Mouse (Mus musculus): Measurements from ENCODE around the gene Olfr90.

Olfr90 gene

DNA sequence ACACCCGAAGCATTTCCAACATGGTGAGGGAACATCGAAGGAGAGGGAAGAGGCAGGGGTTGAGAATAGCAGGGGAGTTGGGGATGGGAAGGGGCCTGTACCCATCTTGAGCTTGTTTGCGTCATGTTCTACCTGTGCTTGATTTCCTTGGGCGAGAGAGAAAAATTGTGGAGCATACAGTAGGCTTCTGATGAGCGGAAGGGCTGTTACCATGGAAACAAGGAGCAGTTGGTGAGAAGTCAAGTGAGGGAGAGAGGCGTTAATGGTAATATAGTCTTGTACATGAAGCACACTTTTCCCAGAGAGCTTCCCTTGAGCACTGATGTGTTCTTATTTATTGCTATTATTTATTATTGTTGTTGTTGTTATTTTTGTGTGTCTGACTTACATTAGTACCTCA lies 31.3 kb downstream of the Olfr90 start:
- DNase-seq = no peak

- DNase-seq = no peak
Measured at GRCm38 (mm10) chr17:37051745-37052144, 36.6 kb downstream of the Olfr90 start.

GRCm38 (mm10) chr17:37050876-37051275 lies 37.4 kb downstream of the Olfr90 start:
- DNase-seq = no peak

DNA sequence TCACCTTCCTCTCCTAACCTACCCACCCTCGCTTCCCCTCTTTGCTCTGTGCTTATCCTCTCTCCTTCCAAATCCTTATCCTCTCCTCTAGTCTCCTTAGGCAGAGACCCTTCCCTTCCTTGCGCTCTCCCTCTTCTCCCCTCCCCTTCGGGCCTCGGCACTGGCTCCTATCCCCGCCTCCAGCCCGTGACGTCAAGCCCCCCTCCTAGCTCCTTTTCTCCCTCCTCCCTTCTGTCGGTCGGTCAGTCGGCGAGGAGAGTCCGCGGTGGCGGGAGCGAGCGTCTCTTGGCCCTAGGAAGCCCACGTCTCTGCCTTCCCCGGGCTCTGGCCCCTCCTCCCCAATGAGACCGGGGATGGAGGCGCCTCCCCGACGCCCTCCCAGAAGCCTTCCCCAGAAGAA lies 37.9 kb downstream of the Olfr90 start:
- DNase-seq = peak; percentile 92 to 96

GRCm38 (mm10) chr17:37049570-37050310 lies 38.6 kb downstream of the Olfr90 start:
- peak; percentile 91 to 92 for DNase-seq

DNA sequence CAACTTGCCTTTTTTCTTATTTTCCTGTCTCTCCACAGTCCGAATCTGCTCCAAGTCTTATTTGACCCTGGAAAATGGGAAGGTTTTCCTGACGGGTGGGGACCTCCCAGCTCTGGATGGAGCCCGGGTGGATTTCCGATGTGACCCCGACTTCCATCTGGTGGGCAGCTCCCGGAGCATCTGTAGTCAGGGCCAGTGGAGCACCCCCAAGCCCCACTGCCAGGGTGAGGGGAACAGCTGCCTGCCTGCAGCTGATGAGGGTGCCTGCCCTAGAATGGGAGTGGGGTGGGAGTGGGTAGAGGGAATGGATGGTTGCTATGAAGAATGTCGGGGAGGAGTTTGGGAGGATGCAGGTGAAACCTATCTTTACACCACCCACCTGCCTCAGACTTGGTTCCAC lies 39.9 kb downstream of the Olfr90 start:
- DNase-seq = peak; percentile 27 to 33

DNA sequence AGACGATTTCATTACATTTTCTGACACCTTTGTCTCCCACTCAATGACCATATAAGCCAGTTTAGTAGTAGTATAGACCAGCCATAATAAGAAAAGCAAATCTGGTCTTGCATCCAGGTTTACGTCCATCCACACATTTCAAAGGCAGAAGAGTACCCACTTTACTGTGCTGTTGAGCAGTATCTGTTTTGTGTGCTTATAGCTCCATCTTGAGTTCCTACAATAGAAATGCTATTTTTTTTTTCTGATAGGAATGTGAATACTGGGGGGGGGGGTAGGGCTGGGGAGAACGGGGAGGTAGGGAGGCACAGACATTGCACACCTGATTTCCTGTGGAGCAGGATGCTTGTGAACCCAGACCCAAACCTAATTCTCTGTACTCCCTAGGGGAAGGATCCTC lies 40.3 kb downstream of the Olfr90 start:
- DNase-seq = peak in 1 of 2 experiments; percentile 32

DNA sequence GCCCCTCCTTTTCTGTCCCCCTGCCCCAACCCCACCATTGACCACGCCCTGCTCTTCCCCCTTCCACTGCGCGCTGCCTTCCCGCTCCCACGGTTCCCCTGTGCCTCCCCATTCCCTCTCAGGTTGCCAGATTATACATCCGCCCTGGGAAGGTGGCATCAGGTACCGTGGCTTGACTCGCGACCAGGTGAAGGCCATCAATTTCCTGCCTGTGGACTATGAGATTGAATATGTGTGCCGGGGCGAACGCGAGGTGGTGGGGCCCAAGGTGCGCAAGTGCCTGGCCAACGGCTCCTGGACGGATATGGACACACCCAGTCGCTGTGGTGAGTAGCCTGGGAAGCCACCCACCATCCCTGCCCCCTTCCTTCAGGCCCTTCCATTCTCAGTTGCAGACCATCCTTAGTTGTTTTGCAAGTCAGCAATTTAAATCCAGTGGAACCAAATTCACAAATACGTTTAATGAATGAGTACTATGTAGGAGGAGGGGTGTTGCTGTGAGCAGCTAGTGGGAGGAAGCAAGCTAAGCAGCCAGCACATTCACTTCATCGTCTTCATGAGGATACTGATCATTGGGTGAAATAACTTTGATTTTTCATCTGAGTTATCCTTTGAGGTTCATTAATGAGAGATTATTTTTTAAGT lies 40.8 kb downstream of the Olfr90 start:
- peak; percentile 29 to 44 for DNase-seq

GRCm38 (mm10) chr17:37046312-37047112 lies 41.8 kb downstream of the Olfr90 start:
- DNase-seq = peak; percentile 78 to 81

- DNase-seq = peak; percentile 91 to 92
Measured at GRCm38 (mm10) chr17:37045611-37046311, 42.5 kb downstream of the Olfr90 start, which contains the start of gene Gabbr1. TSS of gene Gabbr1 (plus strand) at chr17:37045966.

DNA sequence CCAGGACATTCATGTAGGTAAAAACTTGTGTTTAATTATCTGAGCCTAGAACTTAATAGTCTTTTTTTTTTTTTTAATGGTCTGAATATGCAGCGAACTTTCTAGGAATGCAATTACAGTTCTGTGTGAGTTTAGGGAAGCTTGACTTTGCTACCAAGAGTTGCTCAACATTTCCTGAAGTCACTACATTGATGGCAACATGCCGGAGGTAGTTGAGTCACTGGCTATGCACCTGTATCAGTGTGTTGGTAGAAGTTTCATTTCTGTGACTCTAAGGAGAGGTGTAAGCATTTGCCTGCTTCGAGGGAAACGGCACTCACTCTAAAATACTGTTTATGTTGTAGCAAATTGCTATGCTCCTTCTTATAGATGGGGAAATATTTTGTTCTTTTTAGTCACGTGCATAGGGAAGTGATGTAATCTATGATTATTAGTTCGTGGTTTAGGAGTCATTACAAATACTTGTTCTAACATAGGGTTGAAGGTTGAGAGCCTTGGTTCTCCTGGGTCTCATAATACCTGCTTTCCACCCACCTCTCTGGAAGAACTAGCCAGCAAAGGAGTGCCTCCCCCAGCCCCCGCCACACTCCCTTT lies 43.6 kb downstream of the Olfr90 start:
- no peak for DNase-seq

DNA sequence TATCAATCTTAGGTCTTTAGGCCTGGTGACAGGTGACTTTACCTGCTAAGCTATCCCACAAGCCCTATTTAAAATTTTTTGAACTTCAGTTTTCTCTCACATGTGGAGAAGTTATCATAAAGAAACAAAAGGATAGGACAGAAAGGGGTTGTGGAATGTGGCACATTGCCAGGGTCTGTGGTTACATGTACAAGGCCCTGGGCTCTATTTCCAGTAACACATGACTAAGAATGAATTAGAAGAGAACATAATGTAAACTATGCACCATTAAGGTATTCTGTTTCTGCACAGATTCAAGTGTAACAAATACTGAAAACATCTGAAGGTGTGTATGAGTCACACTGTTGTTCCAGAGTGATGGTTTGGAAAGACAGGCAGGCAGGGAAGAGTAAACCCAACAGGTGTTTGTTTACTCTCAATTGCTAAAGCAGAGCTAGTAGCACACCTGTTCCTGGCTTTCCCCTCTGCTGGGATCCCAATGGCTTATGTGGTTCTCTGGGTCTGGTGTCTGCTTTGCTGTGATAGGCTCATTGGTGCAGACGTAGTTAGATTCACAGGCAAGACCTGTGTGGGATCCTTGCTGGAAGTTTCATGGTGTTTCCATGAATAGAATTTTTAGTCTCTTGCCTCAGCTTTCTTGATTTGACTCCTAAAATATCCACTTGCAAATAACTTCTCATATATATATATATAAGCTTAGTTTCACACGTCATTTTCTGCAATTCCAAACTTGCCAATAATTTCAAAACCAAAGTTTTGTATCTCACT lies 49.0 kb downstream of the Olfr90 start:
- no peak for DNase-seq

Data from cerebellum, postnatal 14 days (tissue).